Mouse (Mus musculus) layer of hippocampus, adult 8-10 months (tissue): ENCODE data around the gene Rnf141. TPM values are rescaled to one million over a fixed set of nuclear protein-coding genes. Genes with fewer than 3 reads are reported as not detected.

ENCODE experiments used
- DNase-seq, 2 experiments: peaks; one replicate each; pipeline ENCODE4 v3.0.0; 2022; ENCODE audit warnings: low spot score in 2 of 2
- total RNA-seq, 4 experiments: library from RNA; stranded (reverse); gene quantifications; 2 replicates each; pipeline ENCODE4 v1.2.4; 2022

Gene Rnf141
- total RNA-seq, result 10 to 100 TPM; 72.8 to 92.5 (median 82.8) TPM

DNA sequence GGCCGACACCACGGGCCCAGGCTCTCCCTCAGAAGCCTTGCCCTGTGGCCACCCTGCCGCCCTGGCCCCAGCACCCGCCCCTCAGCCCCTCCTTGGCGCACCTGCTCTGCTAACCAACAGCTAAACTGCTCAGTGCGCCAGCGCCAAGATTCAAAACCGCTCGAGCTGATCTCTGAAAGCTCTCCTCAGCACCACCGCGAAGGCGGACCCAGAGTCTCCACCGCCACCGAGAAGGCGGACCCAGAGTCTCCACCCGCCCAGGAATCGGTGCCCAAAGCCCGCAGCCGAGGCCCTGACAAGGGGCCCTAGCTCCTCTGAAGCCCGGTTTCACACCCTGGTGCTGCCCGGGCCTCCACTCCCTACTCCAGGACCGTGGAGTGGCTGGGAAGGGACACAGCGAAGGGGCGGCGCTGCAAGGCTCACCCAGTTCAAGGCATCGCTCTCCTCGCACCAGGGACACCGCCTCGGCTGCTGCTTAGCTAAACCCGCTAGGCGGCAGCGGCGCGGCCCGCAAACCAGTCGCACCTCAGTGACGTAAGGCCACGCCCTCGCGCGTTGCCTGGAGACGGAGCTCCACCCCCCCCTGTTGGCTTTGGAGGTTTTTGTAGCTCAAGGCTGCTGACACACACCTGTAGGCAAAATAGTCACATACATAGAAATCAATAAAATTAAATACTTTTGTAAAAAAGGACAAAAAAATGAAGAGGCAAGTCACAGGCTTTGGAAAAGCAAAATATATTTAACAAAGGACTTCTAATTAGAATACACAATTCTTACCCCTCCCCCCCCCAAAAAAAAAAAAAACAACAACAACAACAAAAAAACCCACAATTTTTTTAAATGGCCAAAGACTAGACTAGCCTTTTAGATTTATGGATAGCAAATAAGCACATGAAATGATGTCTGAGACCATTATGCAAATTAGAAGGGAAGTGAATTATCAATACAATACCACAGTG is at the start of gene Rnf141:
Gene Rnf141 (minus strand): TSS at position 542 of the 959 bp plus-strand sequence.
- DNase-seq, result peak; percentile 86 to 93

DNA sequence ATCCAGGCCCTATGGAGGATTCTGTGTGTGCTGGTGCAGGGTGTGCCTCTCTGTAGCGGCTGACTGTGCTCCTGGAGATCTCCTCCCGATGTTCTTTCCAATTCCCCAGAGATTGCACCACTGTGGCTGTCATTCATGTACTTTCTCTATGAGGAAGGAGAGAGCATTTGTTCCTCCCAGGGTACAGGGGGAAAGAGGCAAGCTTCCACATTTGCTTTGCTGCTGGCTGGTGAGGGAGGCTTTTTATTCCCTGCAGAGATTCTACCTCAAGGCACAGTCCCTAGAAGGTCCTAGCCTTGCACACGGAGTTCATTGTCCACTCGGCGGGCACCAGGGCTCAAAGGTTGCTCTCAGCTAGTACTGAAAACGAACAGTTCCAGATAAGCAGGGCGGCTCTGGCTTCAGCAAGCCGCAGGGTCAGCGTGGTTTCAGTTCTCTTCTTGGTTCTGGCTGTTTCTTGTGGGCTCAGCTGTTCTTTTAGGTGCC is 47.3 kb upstream of the Rnf141 start:
- DNase-seq, result no peak

DNA sequence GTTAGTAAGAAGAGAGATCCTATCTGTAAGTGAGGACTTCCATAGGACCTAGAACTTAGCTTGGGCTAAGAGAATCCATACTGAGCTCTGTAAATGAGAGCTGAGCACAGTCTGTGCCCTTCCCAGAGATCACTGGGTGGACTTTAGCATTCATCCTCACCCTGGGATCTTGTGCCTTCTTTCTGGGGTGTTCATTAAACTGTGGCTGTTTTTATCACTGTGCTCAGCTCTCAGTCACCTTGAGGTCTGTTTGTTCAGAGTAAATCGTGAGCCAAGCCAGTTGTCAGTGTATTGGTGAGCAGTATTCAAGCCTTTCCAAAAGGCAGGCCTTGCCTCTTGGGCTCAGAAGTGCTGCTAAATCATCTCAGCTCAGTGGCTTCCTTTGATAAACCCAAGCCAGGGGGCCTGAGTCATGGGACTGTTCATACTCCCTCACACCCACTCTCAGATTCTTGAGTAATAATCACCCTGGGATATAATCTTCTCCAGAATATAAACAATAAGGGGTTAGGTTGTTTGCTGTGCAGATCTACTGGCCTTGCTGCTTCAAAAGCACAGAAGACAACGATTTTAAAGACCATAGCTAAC is 37.6 kb upstream of the Rnf141 start:
- DNase-seq, result no peak

DNA sequence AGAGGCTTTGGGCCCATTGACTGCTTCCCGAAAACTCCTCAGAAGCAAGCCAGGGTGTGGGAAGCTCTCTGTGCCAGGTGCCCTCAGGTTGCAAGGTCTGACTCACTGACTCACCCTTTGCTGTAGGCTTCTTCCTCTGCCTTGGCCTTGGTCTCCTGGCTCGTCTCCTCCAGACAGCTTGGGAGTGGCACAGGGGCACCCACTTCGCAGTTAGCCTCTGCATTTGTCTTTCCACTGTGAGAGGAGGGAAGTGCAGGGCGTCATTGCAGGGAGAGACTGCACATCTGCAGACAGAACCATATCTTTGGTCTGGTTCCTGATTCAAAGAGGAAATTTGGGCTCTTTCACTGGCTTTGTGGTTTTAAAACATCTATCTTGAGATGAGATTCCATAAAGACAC is 33.8 kb upstream of the Rnf141 start:
- no peak for DNase-seq

DNA sequence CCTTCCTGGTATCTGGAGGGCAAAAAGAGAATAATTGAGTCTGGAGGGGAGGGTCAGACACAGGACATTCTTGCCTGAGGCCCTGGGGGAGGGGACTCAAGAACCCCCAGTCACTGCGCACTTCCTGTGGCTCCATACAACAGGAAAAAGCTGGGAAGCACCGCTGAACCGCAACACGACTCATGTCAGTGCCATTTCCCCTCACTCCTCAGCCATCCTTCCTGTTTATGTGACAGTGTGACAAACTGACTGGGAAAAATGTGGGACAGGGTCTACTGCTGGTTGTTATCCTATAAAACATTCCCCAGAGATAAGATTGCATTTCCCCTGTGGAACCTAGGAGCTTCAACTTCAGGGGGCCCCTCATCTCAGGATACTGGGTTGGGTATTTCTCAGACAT is 32.7 kb upstream of the Rnf141 start:
- DNase-seq, result no peak

DNA sequence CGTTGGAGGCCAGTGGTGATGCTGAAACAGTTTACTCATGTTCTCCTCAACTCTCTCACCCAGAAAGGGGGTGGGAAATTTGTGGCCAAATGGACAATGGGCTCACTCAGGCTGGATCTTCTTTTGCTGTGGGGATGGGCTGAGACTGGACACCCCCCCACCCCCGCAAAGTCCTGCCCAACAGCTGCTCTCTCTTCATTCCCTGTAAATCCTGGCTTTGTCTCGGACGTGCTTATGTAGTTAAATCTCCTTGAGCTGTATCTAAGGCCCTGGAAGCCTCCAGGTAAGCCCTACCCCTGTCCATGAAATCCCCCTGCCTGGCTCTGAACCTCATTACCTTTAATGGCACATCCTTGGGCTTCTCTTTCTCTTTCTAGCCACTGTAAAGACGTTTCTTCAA is 24.6 kb upstream of the Rnf141 start:
- DNase-seq, result no peak

DNA sequence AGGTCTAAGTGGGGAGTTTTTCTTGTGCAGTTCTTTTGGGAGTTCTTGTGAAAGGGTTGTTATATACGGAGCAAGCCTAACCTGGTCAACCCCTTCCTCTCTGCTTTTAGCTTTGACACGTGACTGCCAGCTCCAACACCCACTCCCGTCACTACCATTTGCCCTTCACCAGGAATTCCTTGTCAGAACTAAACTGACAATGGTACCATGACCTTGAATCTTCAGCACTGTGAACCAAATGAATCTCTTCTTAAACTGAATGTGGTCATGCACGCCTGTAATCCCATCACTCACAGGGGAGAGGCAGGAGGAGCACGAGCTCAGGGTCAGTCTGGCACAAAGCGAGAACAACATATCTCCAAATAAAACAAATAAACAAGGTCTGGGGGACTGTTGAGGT is 22.9 kb upstream of the Rnf141 start:
- no peak for DNase-seq

DNA sequence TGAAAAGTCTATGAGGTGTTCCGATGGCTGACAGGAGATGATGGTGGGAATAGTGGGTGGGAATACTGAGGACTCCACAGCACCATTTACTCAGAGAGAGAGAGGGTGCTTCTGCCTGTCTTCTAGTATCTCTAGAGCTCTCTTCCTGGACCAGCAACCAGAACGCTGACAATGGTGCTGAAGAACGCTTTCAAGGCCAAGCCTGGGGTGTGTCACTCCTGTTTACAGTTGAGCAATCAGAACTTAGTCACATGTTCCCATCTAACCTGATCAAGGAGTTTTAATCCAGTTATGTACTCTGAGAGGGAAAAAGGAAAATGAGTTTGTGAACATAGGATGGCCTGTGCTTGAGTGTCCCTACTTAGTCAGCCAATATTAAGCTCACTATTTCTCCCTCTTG is 21.8 kb upstream of the Rnf141 start:
- DNase-seq, result no peak

DNA sequence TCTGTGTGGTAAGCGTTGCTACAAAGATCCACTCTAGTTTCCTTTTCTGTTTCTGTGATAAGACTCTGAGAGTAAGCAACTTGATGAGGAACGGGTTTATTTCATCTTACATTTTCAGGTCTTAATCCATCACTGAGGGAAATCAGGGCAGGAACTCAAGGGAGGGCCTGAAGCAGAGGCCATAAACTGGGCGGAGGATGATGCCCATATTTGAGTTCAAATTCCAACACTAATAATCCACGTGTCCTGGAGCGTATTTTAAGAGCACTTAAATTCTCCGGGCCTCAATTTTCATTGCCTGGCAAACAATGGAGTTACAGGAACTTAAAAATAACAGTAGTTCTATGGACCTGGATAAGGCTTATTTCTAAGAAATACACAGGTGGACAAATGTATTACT is 21.3 kb upstream of the Rnf141 start:
- no peak for DNase-seq

DNA sequence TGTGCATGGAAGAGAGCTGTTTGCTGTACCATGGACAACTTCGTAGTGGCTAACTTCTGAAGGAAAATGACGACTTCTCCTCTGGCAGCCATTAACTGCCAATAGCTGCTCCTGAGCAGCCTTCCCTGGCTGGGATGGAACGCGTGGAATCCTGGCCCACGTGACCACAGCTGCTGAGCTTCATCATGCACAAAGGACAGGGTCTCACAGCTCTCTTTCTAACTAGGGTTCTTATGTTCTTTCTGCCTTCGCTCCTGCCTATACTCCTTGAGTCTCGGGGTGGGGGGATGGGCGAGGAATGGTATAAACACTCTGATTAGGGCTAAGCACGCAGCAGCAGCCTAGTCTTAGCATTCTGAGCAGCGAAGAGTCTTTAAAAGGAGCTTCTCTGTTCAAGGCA is 20.8 kb upstream of the Rnf141 start:
- DNase-seq, result no peak

DNA sequence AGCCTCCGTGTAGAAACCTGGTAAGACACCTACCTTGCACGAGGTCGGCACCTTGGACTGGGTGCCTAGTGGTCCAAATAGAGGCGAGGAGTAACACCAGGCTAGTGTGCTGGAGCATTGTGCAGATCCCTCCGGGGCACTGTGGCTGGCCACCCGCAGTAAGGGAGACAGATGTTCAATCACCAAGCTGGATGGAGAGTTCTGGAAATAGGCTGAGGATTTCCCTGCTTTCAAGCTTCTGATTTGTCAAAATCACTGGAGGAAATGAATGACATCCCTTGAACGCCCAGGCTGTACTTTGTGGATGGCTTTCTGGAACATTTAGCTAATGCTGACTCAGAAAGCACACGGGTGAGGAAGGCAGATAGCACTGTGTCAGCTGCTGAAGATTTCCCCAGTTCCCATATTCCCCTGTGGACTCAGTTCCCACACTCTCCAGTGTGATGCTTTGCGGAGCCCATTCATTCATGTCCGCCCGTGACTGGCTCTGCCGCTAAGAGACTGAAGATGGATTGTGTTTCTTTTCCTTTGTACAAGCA is 18.6 kb upstream of the Rnf141 start, which contains the start of gene Lyve1:
Gene Lyve1 (minus strand): TSS at position 489 of the 539 bp plus-strand sequence.
- no peak for DNase-seq

DNA sequence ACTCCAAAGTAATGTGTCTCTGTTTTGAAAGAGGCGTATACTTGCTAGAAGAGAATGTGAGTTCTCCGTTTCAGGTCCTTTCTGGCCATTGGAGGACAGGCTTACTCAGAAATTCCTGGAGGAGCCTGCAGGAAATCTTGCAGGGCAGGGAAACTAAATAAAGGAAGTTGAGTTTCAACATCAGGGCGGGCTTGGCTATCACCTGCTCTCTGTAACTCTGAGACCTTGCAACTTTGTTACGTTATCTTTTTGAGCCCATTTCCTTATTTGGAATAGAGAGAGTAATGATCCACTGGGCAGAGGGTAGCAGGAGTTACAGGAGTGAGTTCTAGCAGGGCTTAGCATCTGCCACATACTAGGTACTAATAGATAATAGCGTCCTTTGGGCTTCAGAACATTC is 15.9 kb upstream of the Rnf141 start:
- DNase-seq, result no peak

DNA sequence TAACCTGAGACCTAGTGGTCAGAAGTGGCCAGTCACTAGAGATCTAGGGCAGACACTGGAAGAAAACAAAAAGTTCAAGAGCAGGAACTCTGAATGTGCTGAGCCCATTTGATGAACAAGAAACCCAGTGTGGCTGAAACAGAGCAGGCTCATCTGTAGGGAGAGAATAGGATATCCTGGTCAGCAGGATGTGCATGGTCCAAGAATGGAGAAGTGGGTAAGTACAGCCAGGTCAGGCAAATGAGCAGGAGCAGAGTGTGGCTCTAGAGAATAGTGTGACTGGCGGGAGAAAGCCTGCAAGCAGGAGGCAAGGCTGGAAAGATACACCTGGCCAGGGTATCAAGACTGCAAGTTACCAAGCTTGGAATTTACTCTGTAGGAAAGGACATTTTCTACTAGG is 11.3 kb upstream of the Rnf141 start:
- DNase-seq, result no peak

DNA sequence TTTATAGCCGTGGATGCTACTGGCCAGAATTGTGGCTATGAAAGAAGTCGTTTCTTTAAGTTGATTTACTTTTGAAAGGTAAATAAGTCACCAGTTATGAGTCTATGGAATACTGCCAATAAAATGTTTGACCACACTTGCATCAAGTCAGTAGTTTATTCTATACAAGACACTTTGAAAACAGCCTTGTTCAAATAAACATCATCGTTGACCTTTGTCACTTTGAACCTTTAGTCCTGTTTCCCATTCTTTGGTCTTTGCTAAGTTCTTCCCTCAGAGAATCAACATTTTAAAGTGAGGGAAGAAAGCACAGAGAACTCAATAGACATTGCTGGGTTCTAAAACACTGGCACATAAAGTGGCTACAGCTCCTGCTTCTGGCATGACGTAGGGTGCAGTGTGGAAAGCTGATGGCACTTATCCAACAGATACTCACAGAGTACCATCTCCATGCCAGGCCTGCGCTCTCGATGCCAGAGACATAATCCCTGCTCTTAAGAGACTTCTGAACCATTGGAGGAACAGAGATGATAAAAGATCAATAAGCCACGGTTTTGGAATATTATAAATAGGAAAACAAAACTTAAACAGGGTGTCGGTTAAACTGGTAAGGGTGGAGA is 10.8 kb upstream of the Rnf141 start:
- no peak for DNase-seq

DNA sequence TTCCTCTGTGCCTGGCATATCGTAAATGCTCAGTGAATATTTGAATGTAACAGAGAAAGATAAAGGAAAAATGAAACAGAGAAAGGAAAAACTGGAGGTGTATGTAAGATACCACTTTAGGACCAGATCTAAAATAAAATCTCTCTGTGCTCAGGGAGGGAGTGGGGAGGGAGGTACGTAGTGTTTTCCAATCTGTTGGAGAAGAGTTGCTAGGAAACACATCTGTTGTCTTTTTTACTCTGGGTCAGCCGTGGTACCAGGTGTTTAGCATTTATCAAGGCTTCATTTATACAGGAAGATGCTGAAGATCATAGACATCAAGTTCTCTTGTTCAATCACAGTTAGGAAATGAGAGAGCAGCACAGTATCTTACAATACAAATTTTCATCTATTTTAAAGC is 10.3 kb upstream of the Rnf141 start:
- DNase-seq, result peak in 1 of 2 experiments; percentile 41

DNA sequence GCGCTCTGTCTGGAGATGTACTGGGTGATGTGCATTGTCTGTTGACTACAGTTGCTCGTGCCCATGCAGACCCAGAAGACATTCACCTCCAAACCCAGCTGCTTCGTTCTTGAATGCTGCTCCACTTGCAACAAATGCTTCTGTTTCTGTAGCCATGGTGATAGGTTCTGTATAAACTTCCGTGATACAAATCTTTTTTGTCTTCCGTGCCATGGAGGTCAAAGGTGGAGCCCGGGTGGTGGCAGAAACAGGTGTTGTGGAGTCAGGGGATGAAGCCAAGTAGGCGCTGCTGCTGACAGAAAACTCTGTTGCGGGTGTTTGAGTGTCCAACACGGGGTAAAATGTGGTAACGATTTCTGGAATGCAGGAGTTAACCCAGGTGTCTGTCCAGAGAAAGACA is 9.4 kb upstream of the Rnf141 start:
- DNase-seq, result no peak

DNA sequence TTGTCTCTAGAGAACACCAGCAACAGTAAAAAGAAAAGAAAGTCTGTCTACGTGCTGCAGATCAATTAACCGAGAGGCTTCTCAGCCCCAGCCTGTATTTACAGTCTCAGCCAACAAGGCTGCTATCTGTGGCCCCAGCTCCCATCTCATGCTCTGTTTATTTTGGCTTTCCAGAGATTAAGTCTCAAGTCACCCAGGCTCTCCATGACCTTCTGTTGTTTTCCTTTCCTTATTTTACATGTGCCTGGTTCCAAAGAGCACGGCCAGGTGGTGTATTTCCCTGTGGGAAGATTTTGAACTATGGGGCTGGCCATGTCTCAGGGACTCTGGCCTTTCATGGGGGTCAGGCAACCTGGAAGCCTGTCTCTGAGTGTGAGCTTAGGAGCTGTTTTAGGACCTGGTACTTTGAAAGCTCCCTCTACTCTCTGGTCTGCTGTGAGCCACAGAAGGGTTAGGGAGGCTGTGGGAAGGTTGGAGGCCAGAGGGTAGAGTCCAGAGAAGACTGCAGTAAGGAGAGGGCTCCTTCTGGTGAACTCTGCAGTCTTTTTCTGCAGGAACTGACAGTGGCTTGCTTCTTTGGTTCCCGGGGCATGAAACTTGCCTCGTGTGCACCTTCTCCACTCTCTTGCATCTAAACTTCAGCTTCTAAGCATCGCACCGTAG is 7.4 kb upstream of the Rnf141 start:
- DNase-seq, result no peak

DNA sequence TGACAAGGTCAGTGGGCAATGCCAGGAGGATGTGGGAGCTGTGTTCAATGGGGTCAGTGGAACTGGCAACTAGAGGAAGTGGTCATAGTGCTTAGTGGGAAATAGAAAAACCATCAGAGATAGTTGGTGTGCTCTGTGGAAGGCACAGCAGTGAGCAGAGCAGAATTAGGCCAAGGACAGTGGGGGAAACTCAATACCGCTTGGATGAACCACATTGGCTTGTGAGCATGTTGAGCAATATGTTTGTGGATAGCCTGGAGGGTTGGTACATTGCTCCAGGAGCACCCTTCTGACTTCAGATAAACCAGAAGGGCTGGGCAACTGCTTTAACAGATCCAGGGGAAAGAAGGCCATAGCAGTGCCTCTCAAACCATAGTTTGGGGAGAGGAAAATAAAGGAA is 4.1 kb upstream of the Rnf141 start:
- DNase-seq, result no peak

DNA sequence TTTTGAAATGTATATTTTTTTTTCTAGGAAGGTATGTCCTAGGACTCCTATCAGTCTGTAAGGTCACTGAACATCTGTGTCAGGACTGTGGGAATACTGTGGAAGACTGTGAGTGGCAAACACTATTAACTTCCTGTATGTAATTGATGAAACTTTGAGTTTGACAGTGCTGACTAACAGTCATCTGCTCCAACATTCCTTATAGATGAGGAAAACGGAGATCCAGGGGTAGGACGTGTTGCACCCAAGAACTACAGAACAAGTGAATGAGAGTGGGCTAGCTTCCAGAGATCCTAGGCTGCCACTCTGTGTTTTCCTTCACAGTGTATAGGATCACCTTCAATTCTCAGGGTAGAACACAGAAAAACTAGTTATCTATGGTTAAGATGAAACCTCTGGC is 3.1 kb upstream of the Rnf141 start:
- no peak for DNase-seq

DNA sequence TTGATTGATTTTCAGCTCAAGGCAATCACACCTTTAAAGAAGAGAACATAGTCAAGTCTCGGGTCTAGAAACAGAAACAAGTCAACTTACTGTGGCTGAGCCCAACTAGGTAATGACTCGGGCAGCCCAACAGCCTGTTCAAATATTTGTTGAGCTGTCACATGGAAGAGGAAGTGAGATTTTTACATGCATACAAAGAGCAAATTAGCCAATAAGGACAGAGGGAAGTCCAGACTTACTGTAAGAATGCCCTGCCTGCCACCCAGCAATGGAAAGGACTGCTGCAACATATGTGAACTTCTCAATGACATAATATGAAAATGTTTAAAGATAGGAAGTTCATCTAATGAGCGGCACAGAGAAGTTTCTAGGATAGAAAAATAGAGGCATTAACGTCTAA is 3.9 kb downstream of the Rnf141 start:
- no peak for DNase-seq

DNA sequence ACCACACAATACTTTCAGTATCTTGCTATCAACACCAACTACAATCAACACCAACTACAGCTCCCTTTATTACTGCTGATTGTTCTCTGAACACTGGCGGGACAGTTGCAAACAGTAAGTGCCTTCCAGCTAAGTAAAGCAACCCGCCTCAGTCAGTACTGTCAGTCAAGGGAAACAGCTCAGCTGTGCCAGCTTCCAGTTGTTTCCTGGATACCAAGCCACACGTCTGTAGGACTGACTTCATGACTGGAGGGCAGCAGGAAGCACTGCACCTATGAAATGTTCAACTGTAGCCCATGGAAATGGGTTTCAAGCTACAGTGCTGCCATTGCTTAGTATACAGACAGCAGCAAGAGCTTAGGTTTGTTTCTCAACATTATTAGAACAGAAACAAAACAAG is 9.7 kb downstream of the Rnf141 start:
- DNase-seq, result no peak
